ENCODE assay signal across 8 mouse cellular contexts in genomic region chr5:134539891-134540290, GRCm38 (mm10). TPM values are rescaled to one million over a fixed set of nuclear protein-coding genes. Genes with fewer than 3 reads are reported as not detected.
A peak's percentile ranks its signal among the peaks of the same experiment; 100 is the strongest.
DNase-seq lines count a peak whose midpoint lies in the region; ATAC-seq lines count a peak whose summit lies in the region.

No protein-coding gene starts in this region.

- H3K27ac ChIP-seq in embryonic facial prominence, embryonic 15.5 days (replicated peaks), result peak overlapping the region; percentile 29; the same call in 1 of the 2 replicates
- peak overlapping the region; percentile 91 for H3K27ac ChIP-seq in heart, embryonic 16.5 days (ENCODE audit: low read length)
- peak overlapping the region; percentile 64 for H3K27ac ChIP-seq in macrophage

- ATAC-seq in embryonic facial prominence, embryonic 15.5 days (ENCODE audit: insufficient number of reproducible peaks, low FRiP score, low TSS enrichment, low read depth), result peak; percentile 41
- peak; percentile 94 for ATAC-seq in heart, embryonic 16.5 days (replicated peaks; ENCODE audit: extremely low read depth, insufficient read depth, low FRiP score)

- H3K36me3 ChIP-seq in embryonic facial prominence, embryonic 15.5 days, result peaks cover 21% of the 10 kb centered on the region; the same call in 1 of the 2 replicates
- H3K36me3 ChIP-seq in heart, embryonic 16.5 days (ENCODE audit: control insufficient read depth, insufficient read depth), result no peaks in the 10 kb centered on the region
- peaks cover 2% of the 10 kb centered on the region; the same call in 1 of the 2 replicates for H3K36me3 ChIP-seq in macrophage (ENCODE audit: inconsistent target)

- H3K27me3 ChIP-seq in embryonic facial prominence, embryonic 15.5 days, result no peaks in the 10 kb centered on the region
- H3K27me3 ChIP-seq in heart, embryonic 16.5 days (ENCODE audit: control insufficient read depth, insufficient read depth, low read length), result no peaks in the 10 kb centered on the region

- no peak overlapping the region for H3K4me2 ChIP-seq in embryonic facial prominence, embryonic 15.5 days (replicated peaks)
- peak overlapping the region; percentile 7; the same call in 1 of the 2 replicates for H3K4me2 ChIP-seq in heart, embryonic 16.5 days (ENCODE audit: low read depth, low read length)

- H3K9ac ChIP-seq in embryonic facial prominence, embryonic 15.5 days, result no peak overlapping the region
- 0 out of 2 replicates have a peak overlapping the region, but pooled peaks have one; percentile 2 for H3K9ac ChIP-seq in heart, embryonic 16.5 days (ENCODE audit: low read length)

- DNase-seq in CD4-positive, CD25-positive, alpha-beta regulatory T cell, adult 2 months (ENCODE audit: low read depth, low spot score), result peak; percentile 67
- DNase-seq in T-cell, adult 2 months (ENCODE audit: low spot score), result peak; percentile 40
- peak; percentile 90 for DNase-seq in kidney, postnatal 10 days
- peak; percentile 53 for DNase-seq in testis, postnatal 10 days (ENCODE audit: low spot score)
- no peak for DNase-seq in layer of hippocampus, postnatal 25 days (ENCODE audit: extremely low spot score in 1 of 2, low spot score in 1 of 2)

- H3K4me3 ChIP-seq in embryonic facial prominence, embryonic 15.5 days (replicated peaks), result no peak overlapping the region
- no peak overlapping the region for H3K4me3 ChIP-seq in heart, embryonic 16.5 days (ENCODE audit: low read length)
- no peak overlapping the region for H3K4me3 ChIP-seq in macrophage (ENCODE audit: inconsistent target)

- WGBS in embryonic facial prominence, embryonic 15.5 days, result 10% methylated on average over 3 of the region's 3 CpGs
- 7% methylated on average over 3 of the region's 3 CpGs for WGBS in heart, embryonic 16.5 days
- 5% methylated on average over 3 of the region's 3 CpGs for whole genome bisulfite sequencing in macrophage (ENCODE audit: missing documents)

- no peaks in the 10 kb centered on the region for H3K9me3 ChIP-seq in embryonic facial prominence, embryonic 15.5 days (replicated peaks)
- 0 out of 2 replicates have a peak, but pooled peaks cover 3% of the 10 kb centered on the region for H3K9me3 ChIP-seq in heart, embryonic 16.5 days (replicated peaks; ENCODE audit: control insufficient read depth, low read length)

- H3K79me2 ChIP-seq in macrophage (ENCODE audit: inconsistent target), result peaks cover 76% of the 10 kb centered on the region; the same call in 1 of the 2 replicates

- peaks cover 21% of the 10 kb centered on the region for H3K4me1 ChIP-seq in embryonic facial prominence, embryonic 15.5 days
- peaks cover 12% of the 10 kb centered on the region for H3K4me1 ChIP-seq in heart, embryonic 16.5 days (ENCODE audit: control insufficient read depth, insufficient read depth, low read length)

RNA-seq across cellular contexts. Expression of gene Clip2, which starts 12.3 kb away (rescaled TPM):
- 4.3 and 4.4 TPM in 2 replicates for polyA plus RNA-seq in embryonic facial prominence, embryonic 15.5 days (2015; fragmentation: Nextera tagmentation; extraction: Ambion mirVana)
- 1.4 TPM in 2 replicates for polyA plus RNA-seq in heart, embryonic 16.5 days (2015; fragmentation: Nextera tagmentation; extraction: Ambion mirVana)
- 10 to 100 TPM; 11.8 to 85.0 (median 49.1) TPM for total RNA-seq in macrophage (2018; cell fraction: chromatin; rRNA removed)
- 10 to 100 TPM; 12.8 to 32.5 (median 20.5) TPM for total RNA-seq in macrophage (2018; cell fraction: cytosol; rRNA removed)
- 10 to 100 TPM; 18.9 to 60.9 (median 39.2) TPM for total RNA-seq in macrophage (2018; cell fraction: nucleus; rRNA removed)
- polyA plus RNA-seq in macrophage (2018), result 12.7 to 25.8 TPM (median 14.6 TPM) in 3 replicates
- total RNA-seq in layer of hippocampus, postnatal 25 days (2021), result 100 to 1,000 TPM in 1 of 2 experiments, 10 to 100 TPM in 1; 99.8 to 101 TPM

RNA-seq across cellular contexts. Expression of gene Syna, which starts 20.1 kb away (rescaled TPM):
- 0.26 and 0.41 TPM in 2 replicates for polyA plus RNA-seq in embryonic facial prominence, embryonic 15.5 days (2015; fragmentation: Nextera tagmentation; extraction: Ambion mirVana)
- not detected in 2 replicates for polyA plus RNA-seq in heart, embryonic 16.5 days (2015; fragmentation: Nextera tagmentation; extraction: Ambion mirVana)
- total RNA-seq in macrophage (2018; cell fraction: chromatin; rRNA removed), result not detected
- under 1 TPM in 2 of 26 experiments, not detected in 24; 0.05 to 0.06 TPM for total RNA-seq in macrophage (2018; cell fraction: cytosol; rRNA removed)
- not detected for total RNA-seq in macrophage (2018; cell fraction: nucleus; rRNA removed)
- polyA plus RNA-seq in macrophage (2018), result not detected in 3 replicates
- 1 to 10 TPM; 5.1 to 6.7 TPM for total RNA-seq in layer of hippocampus, postnatal 25 days (2021)

RNA-seq across cellular contexts. Expression of gene Rfc2, which starts 41.3 kb away (rescaled TPM):
- 234 and 238 TPM in 2 replicates for polyA plus RNA-seq in embryonic facial prominence, embryonic 15.5 days (2015; fragmentation: Nextera tagmentation; extraction: Ambion mirVana)
- 190 and 224 TPM in 2 replicates for polyA plus RNA-seq in heart, embryonic 16.5 days (2015; fragmentation: Nextera tagmentation; extraction: Ambion mirVana)
- 100 to 1,000 TPM in 23 of 26 experiments, 10 to 100 TPM in 3; 50.1 to 375 (median 230) TPM for total RNA-seq in macrophage (2018; cell fraction: chromatin; rRNA removed)
- total RNA-seq in macrophage (2018; cell fraction: cytosol; rRNA removed), result 100 to 1,000 TPM in 3 of 26 experiments, 10 to 100 TPM in 23; 48.7 to 120 (median 76.1) TPM
- 100 to 1,000 TPM in 20 of 26 experiments, 10 to 100 TPM in 6; 41.1 to 290 (median 182) TPM for total RNA-seq in macrophage (2018; cell fraction: nucleus; rRNA removed)
- polyA plus RNA-seq in macrophage (2018), result 65.2 to 94.5 TPM (median 74.5 TPM) in 3 replicates
- total RNA-seq in layer of hippocampus, postnatal 25 days (2021), result 10 to 100 TPM; 57.0 to 57.5 TPM

Comparison
In these comparisons a context has a peak if more than half of its experiments do, and no peak if none do; other contexts are left out.
1. DNase-seq: peak in CD4-positive, CD25-positive, alpha-beta regulatory T cell, adult 2 months (single experiment), T-cell, adult 2 months (single experiment), kidney, postnatal 10 days (single experiment) and testis, postnatal 10 days (single experiment); none in layer of hippocampus, postnatal 25 days (0 of 2).
2. H3K27ac ChIP-seq: peak in every context shown above with its lines; median percentile 91 in heart, embryonic 16.5 days; 64 in macrophage; 29 in embryonic facial prominence, embryonic 15.5 days.